Mouse (Mus musculus): Measurements from ENCODE around the gene Dnajc22. TPM values are rescaled to one million over a fixed set of nuclear protein-coding genes. Genes with fewer than 3 reads are reported as not detected.

Gene Dnajc22
- polyA plus RNA-seq, 1 experiment from 2014 or later: 8.0 TPM

- Histone ChIP-seq H3K4me2 (replicated peaks; ENCODE audit: low read depth, low read length) (peak overlapping the region; percentile 51), H3K4me1 (ENCODE audit: insufficient read depth, low read length) (peaks cover 26% of the 10 kb centered on the region), H3K9me3 (ENCODE audit: low read length) (no peaks in the 10 kb centered on the region), H3K4me3 (ENCODE audit: low read length) (peak overlapping the region; percentile 22; the same call in 1 of the 2 replicates), H3K27ac (ENCODE audit: low read length) (0 out of 2 replicates have a peak overlapping the region, but pooled peaks have one; percentile 25), H3K27me3 (ENCODE audit: insufficient read depth, low read length) (peaks cover 46% of the 10 kb centered on the region), H3K36me3 (ENCODE audit: insufficient read depth, low read length) (peaks cover 24% of the 10 kb centered on the region), H3K9ac (replicated peaks; ENCODE audit: low read length) (peak overlapping the region; percentile 51)
- 9% methylated on average over 11 of the region's 11 CpGs for WGBS
- ATAC-seq (ENCODE audit: low FRiP score, low TSS enrichment): peak; percentile 47; the same call in 1 of the 2 replicates
Measured at GRCm38 (mm10) chr15:99083867-99084557, 9.0 kb upstream of the Dnajc22 start.

GRCm38 (mm10) chr15:99084618-99085017 is 8.4 kb upstream of the Dnajc22 start:
- H3K27me3 ChIP-seq (ENCODE audit: insufficient read depth, low read length): peaks cover 52% of the 10 kb centered on the region
- H3K36me3 ChIP-seq (ENCODE audit: insufficient read depth, low read length): peaks cover 23% of the 10 kb centered on the region
- H3K4me1 ChIP-seq (ENCODE audit: insufficient read depth, low read length): peaks cover 29% of the 10 kb centered on the region
- H3K9me3 ChIP-seq (ENCODE audit: low read length): no peaks in the 10 kb centered on the region
- WGBS: 14% methylated on average over 19 of the region's 19 CpGs
- peak overlapping the region; percentile 22; the same call in 1 of the 2 replicates for H3K4me3 ChIP-seq (ENCODE audit: low read length)
- ATAC-seq (ENCODE audit: low FRiP score, low TSS enrichment): no peak
- H3K9ac ChIP-seq (replicated peaks; ENCODE audit: low read length): peak overlapping the region; percentile 51
- peak overlapping the region; percentile 51 for H3K4me2 ChIP-seq (replicated peaks; ENCODE audit: low read depth, low read length)
- H3K27ac ChIP-seq (ENCODE audit: low read length): no peak overlapping the region

- Histone ChIP-seq H3K36me3 (ENCODE audit: insufficient read depth, low read length) (peaks cover 20% of the 10 kb centered on the region), H3K4me2 (replicated peaks; ENCODE audit: low read depth, low read length) (no peak overlapping the region), H3K9me3 (ENCODE audit: low read length) (no peaks in the 10 kb centered on the region), H3K4me3 (ENCODE audit: low read length) (no peak overlapping the region), H3K4me1 (ENCODE audit: insufficient read depth, low read length) (peaks cover 29% of the 10 kb centered on the region), H3K27ac (ENCODE audit: low read length) (no peak overlapping the region), H3K9ac (replicated peaks; ENCODE audit: low read length) (no peak overlapping the region), H3K27me3 (ENCODE audit: insufficient read depth, low read length) (peaks cover 65% of the 10 kb centered on the region)
- WGBS: 83% methylated on average over 4 of the region's 4 CpGs
- no peak for ATAC-seq (ENCODE audit: low FRiP score, low TSS enrichment)
Measured at GRCm38 (mm10) chr15:99085997-99086396, 7.0 kb upstream of the Dnajc22 start.

GRCm38 (mm10) chr15:99087253-99088075 is 5.5 kb upstream of the Dnajc22 start, which contains the start of gene C1ql4:
TSS of gene C1ql4 (minus strand) at chr15:99087817.
- Histone ChIP-seq H3K4me2 (replicated peaks; ENCODE audit: low read depth, low read length) (peak within 1 kb of the TSS; percentile 52), H3K27ac (ENCODE audit: low read length) (no peak within 1 kb of the TSS), H3K9ac (replicated peaks; ENCODE audit: low read length) (peak within 1 kb of the TSS; percentile 51; the same call in 1 of the 2 replicates), H3K9me3 (ENCODE audit: low read length) (no peaks in the 10 kb centered on the region), H3K4me3 (ENCODE audit: low read length) (peak within 1 kb of the TSS; percentile 40), H3K27me3 (ENCODE audit: insufficient read depth, low read length) (peaks cover 78% of the 10 kb centered on the region), H3K36me3 (ENCODE audit: insufficient read depth, low read length) (peaks cover 6% of the 10 kb centered on the region), H3K4me1 (ENCODE audit: insufficient read depth, low read length) (peaks cover 29% of the 10 kb centered on the region)
- no peak for ATAC-seq (ENCODE audit: low FRiP score, low TSS enrichment)
- WGBS: 8% methylated on average over 60 of the region's 60 CpGs

- Histone ChIP-seq H3K4me2 (replicated peaks; ENCODE audit: low read depth, low read length) (peak overlapping the region; percentile 52), H3K4me3 (ENCODE audit: low read length) (peak overlapping the region; percentile 40), H3K4me1 (ENCODE audit: insufficient read depth, low read length) (peaks cover 33% of the 10 kb centered on the region), H3K27ac (ENCODE audit: low read length) (no peak overlapping the region), H3K36me3 (ENCODE audit: insufficient read depth, low read length) (no peaks in the 10 kb centered on the region), H3K9ac (replicated peaks; ENCODE audit: low read length) (peak overlapping the region; percentile 51; the same call in 1 of the 2 replicates), H3K27me3 (ENCODE audit: insufficient read depth, low read length) (peaks cover 84% of the 10 kb centered on the region), H3K9me3 (ENCODE audit: low read length) (no peaks in the 10 kb centered on the region)
- ATAC-seq (ENCODE audit: low FRiP score, low TSS enrichment): peak; percentile 43; the same call in 1 of the 2 replicates
- WGBS: 0% methylated on average over 25 of the region's 27 CpGs
Measured at GRCm38 (mm10) chr15:99088292-99088691, 4.7 kb upstream of the Dnajc22 start.

- peaks cover 84% of the 10 kb centered on the region for H3K27me3 ChIP-seq (ENCODE audit: insufficient read depth, low read length)
- WGBS: 5% methylated on average over 14 of the region's 14 CpGs
- H3K9me3 ChIP-seq (ENCODE audit: low read length): no peaks in the 10 kb centered on the region
- H3K4me1 ChIP-seq (ENCODE audit: insufficient read depth, low read length): peaks cover 36% of the 10 kb centered on the region
- H3K4me2 ChIP-seq (replicated peaks; ENCODE audit: low read depth, low read length): peak overlapping the region; percentile 52
- no peaks in the 10 kb centered on the region for H3K36me3 ChIP-seq (ENCODE audit: insufficient read depth, low read length)
- ATAC-seq (ENCODE audit: low FRiP score, low TSS enrichment): no peak; the same call in 1 of the 2 replicates
- H3K4me3 ChIP-seq (ENCODE audit: low read length): peak overlapping the region; percentile 40; the same call in 1 of the 2 replicates
- H3K9ac ChIP-seq (replicated peaks; ENCODE audit: low read length): no peak overlapping the region
- H3K27ac ChIP-seq (ENCODE audit: low read length): no peak overlapping the region
Measured at GRCm38 (mm10) chr15:99089069-99089468, 3.9 kb upstream of the Dnajc22 start.

- H3K27me3 ChIP-seq (ENCODE audit: insufficient read depth, low read length): peaks cover 81% of the 10 kb centered on the region
- peak; percentile 27; the same call in 1 of the 2 replicates for ATAC-seq (ENCODE audit: low FRiP score, low TSS enrichment)
- H3K27ac ChIP-seq (ENCODE audit: low read length): peak overlapping the region; percentile 43
- H3K4me1 ChIP-seq (ENCODE audit: insufficient read depth, low read length): peaks cover 60% of the 10 kb centered on the region
- H3K9ac ChIP-seq (replicated peaks; ENCODE audit: low read length): peak overlapping the region; percentile 57
- H3K9me3 ChIP-seq (ENCODE audit: low read length): no peaks in the 10 kb centered on the region
- H3K4me3 ChIP-seq (ENCODE audit: low read length): peak overlapping the region; percentile 43
- no peaks in the 10 kb centered on the region for H3K36me3 ChIP-seq (ENCODE audit: insufficient read depth, low read length)
- H3K4me2 ChIP-seq (replicated peaks; ENCODE audit: low read depth, low read length): peak overlapping the region; percentile 77
- under 1% methylated on average over 56 of the region's 56 CpGs for WGBS
Measured at GRCm38 (mm10) chr15:99093291-99094258, 605 bp downstream of the Dnajc22 start.

GRCm38 (mm10) chr15:99094631-99095270 is 1.8 kb downstream of the Dnajc22 start:
- WGBS: under 1% methylated on average over 27 of the region's 27 CpGs
- peaks cover 72% of the 10 kb centered on the region for H3K27me3 ChIP-seq (ENCODE audit: insufficient read depth, low read length)
- H3K9me3 ChIP-seq (ENCODE audit: low read length): no peaks in the 10 kb centered on the region
- H3K4me2 ChIP-seq (replicated peaks; ENCODE audit: low read depth, low read length): peak overlapping the region; percentile 39
- no peaks in the 10 kb centered on the region for H3K36me3 ChIP-seq (ENCODE audit: insufficient read depth, low read length)
- H3K4me1 ChIP-seq (ENCODE audit: insufficient read depth, low read length): peaks cover 57% of the 10 kb centered on the region
- peak overlapping the region; percentile 54 for H3K27ac ChIP-seq (ENCODE audit: low read length)
- H3K9ac ChIP-seq (replicated peaks; ENCODE audit: low read length): no peak overlapping the region
- ATAC-seq (ENCODE audit: low FRiP score, low TSS enrichment): peak; percentile 43; the same call in 1 of the 2 replicates
- peak overlapping the region; percentile 19 for H3K4me3 ChIP-seq (ENCODE audit: low read length)

All from kidney, embryonic 16.5 days (tissue).